Mouse (Mus musculus): ENCODE measurements around the gene Cerkl.

DNA sequence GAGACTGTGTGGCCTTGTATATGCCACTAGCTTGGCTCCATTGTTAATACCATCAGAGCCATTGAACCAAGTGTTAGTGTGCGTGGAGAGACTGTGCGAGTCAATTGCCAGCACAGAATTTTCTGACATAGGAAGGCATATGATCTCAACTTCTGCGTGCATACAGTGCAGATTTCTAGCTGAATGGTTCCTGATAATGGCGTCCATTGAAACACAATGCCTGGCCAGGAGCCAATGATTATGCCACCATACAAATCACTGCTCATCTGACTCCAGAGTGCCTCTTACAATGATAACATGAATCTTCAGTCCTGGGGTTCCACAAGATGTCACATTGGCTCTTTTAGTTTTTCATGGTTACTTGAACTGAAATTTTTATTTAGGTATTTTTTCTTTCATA is 7.2 kb downstream of the Cerkl start:
- TF ChIP-seq CTCF (IDR thresholded peaks at IDR 0.05; ENCODE audit: low read depth) (no peak), EP300 (IDR thresholded peaks at IDR 0.05; ENCODE audit: low read depth) (no peak)

Measured in heart, postnatal 0 days (tissue).